Mouse (Mus musculus) testis, adult 2 months (tissue): ENCODE measurements around the gene Ssr2. TPM values are rescaled to one million over a fixed set of nuclear protein-coding genes. Genes with fewer than 3 reads are reported as not detected.

ENCODE experiments used
- H3K27ac ChIP-seq: fragments of 200-500 bp; 2 replicates; pipeline ENCODE4 v1.5.1; 2012; ENCODE audit warnings: low read depth, low read length; ENCODE audit not compliant: control insufficient read depth, insufficient read depth
- H3K27me3 ChIP-seq: fragments of 200-500 bp; 2 replicates; pipeline ENCODE4 v1.6.1; 2012; ENCODE audit warnings: mild to moderate bottlenecking, low read length, moderate library complexity; ENCODE audit not compliant: control insufficient read depth, insufficient read depth
- H3K36me3 ChIP-seq: fragments of 200-500 bp; 2 replicates; pipeline ENCODE4 v1.6.1; 2012; ENCODE audit warnings: mild to moderate bottlenecking, low read length; ENCODE audit not compliant: control insufficient read depth, insufficient read depth
- H3K4me1 ChIP-seq: fragments of 200-500 bp; 2 replicates; pipeline ENCODE4 v1.6.1; 2012; ENCODE audit warnings: low read length; ENCODE audit not compliant: control insufficient read depth, insufficient read depth
- H3K4me3 ChIP-seq: fragments of 200-500 bp; 2 replicates; pipeline ENCODE4 v1.5.1; 2012; ENCODE audit warnings: low read depth, mild to moderate bottlenecking, low read length, moderate library complexity, mixed read lengths; ENCODE audit not compliant: control insufficient read depth
- CTCF ChIP-seq: fragments of 200-500 bp; IDR thresholded peaks from 2 replicates; pipeline ENCODE4 v1.5.1; 2012; ENCODE audit warnings: low read depth, mild to moderate bottlenecking, inconsistent platforms, low read length, moderate library complexity; ENCODE audit not compliant: control insufficient read depth, insufficient read depth, insufficient replicate concordance
- POLR2A ChIP-seq: fragments of 200-500 bp; IDR thresholded peaks from 2 replicates; pipeline ENCODE4 v1.6.1; 2012; ENCODE audit warnings: low read depth, mild to moderate bottlenecking, inconsistent platforms, low read length, moderate library complexity; ENCODE audit not compliant: control insufficient read depth
- polyA plus RNA-seq: library from polyadenylated mRNA; depleted of rRNA; stranded (reverse); fragments of >200 nt; gene quantifications from 2 replicates; pipeline ENCODE4 v1.2.3, GENCODE M21; 2012; rRNA removed

The Ssr2 gene
- 128 and 161 TPM in 2 replicates for polyA plus RNA-seq

- Histone ChIP-seq H3K27me3 (no peaks in the 10 kb centered on the region), H3K27ac (no peak within 1 kb of the TSS), H3K4me3 (no peak within 1 kb of the TSS), H3K36me3 (no peaks in the 10 kb centered on the region), H3K4me1 (peaks cover 4% of the 10 kb centered on the region)
- TF ChIP-seq CTCF (no peak), POLR2A (no peak)
Observed at GRCm38 (mm10) chr3:88575540-88575939, at the start of gene Ssr2. Gene Ssr2, plus strand, starts transcription at chr3:88575876.

GRCm38 (mm10) chr3:88526157-88527131, 49.2 kb upstream of the Ssr2 start:
- H3K4me1 ChIP-seq = peaks cover 14% of the 10 kb centered on the region
- no peak overlapping the region for H3K27ac ChIP-seq
- no peaks in the 10 kb centered on the region for H3K36me3 ChIP-seq
- TF ChIP-seq POLR2A = no peak
- peak; percentile 98 for TF ChIP-seq CTCF
- H3K27me3 ChIP-seq = no peaks in the 10 kb centered on the region
- no peak overlapping the region for H3K4me3 ChIP-seq

GRCm38 (mm10) chr3:88527565-88527964, 48.1 kb upstream of the Ssr2 start:
- H3K27me3 ChIP-seq = no peaks in the 10 kb centered on the region; the same call in 1 of the 2 replicates
- no peak for TF ChIP-seq POLR2A
- no peak for TF ChIP-seq CTCF
- H3K27ac ChIP-seq = no peak overlapping the region
- H3K4me1 ChIP-seq = peaks cover 14% of the 10 kb centered on the region
- H3K4me3 ChIP-seq = no peak overlapping the region
- H3K36me3 ChIP-seq = no peaks in the 10 kb centered on the region

DNA sequence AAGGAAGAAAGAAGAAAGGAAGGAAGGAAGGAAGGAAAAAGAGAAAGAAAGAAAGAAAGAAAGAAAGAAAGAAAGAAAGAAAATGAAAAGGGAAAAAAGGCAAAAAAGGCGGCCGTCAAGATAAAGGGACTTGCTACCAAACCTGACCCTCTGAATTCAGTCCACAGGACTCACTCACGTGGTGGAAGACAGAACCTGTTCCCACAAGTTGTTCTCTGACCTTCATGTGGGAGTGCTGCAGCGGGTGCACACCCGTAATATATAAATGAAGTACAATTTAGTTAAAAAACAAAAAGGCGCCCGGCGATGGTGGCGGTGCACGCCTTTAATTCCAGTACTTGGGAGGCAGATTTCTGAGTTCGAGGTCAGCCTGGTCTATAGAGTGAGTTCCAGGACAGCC, 47.0 kb upstream of the Ssr2 start:
- Histone ChIP-seq H3K27me3 (no peaks in the 10 kb centered on the region; the same call in 1 of the 2 replicates), H3K36me3 (no peaks in the 10 kb centered on the region), H3K4me1 (peaks cover 23% of the 10 kb centered on the region), H3K27ac (no peak overlapping the region), H3K4me3 (no peak overlapping the region)
- TF ChIP-seq POLR2A = no peak
- TF ChIP-seq CTCF = no peak

GRCm38 (mm10) chr3:88529204-88530000, 46.3 kb upstream of the Ssr2 start:
- Histone ChIP-seq H3K4me1 (peaks cover 23% of the 10 kb centered on the region), H3K27ac (no peak overlapping the region), H3K36me3 (no peaks in the 10 kb centered on the region), H3K4me3 (no peak overlapping the region), H3K27me3 (no peaks in the 10 kb centered on the region; the same call in 1 of the 2 replicates)
- no peak for TF ChIP-seq POLR2A
- TF ChIP-seq CTCF = no peak

- Histone ChIP-seq H3K27me3 (no peaks in the 10 kb centered on the region; the same call in 1 of the 2 replicates), H3K4me1 (peaks cover 23% of the 10 kb centered on the region), H3K27ac (no peak overlapping the region), H3K4me3 (no peak overlapping the region), H3K36me3 (no peaks in the 10 kb centered on the region)
- no peak for TF ChIP-seq CTCF
- no peak for TF ChIP-seq POLR2A
Observed at GRCm38 (mm10) chr3:88530082-88530864, 45.4 kb upstream of the Ssr2 start.
